In genomic region chr11:79047180-79047727, GRCm38 (mm10) we compare ENCODE assay signal across 12 mouse cellular contexts.
DNase-seq lines count a peak whose midpoint lies in the region; ATAC-seq lines count a peak whose summit lies in the region.
"Had no signal": no experiment of that assay in that cellular context is flagged by ENCODE, and none has a peak within 500 bp of the region (broad histone marks: within the 10 kb centered on the region; RNA-seq: fewer than 3 reads in every experiment).

No protein-coding gene starts in this region.

- H3K4me2 ChIP-seq in hindbrain, embryonic 11.5 days (replicated peaks; ENCODE audit: low read depth, low read length): no peak overlapping the region
- no peak overlapping the region for H3K4me2 ChIP-seq in hindbrain, embryonic 14.5 days (replicated peaks)
- no peak overlapping the region for H3K4me2 ChIP-seq in neural tube, embryonic 12.5 days (replicated peaks)
- H3K4me2 ChIP-seq in intestine, embryonic 15.5 days (replicated peaks): no peak overlapping the region
- no peak overlapping the region for H3K4me2 ChIP-seq in stomach, embryonic 14.5 days (replicated peaks; ENCODE audit: low read depth, low read length)

- DNase-seq in hindbrain, embryonic 11.5 days (ENCODE audit: low spot score): no peak
- DNase-seq in hindbrain, embryonic 14.5 days (ENCODE audit: low spot score): no peak
- DNase-seq in neural tube, embryonic 10.5 days (ENCODE audit: extremely low spot score, low spot score): no peak
- no peak for DNase-seq in adrenal gland, postnatal 10 days
- DNase-seq in left cerebral cortex, postnatal 10 days (ENCODE audit: extremely low spot score in 1 of 2, low spot score in 2 of 2): no peak
- DNase-seq: gastrocnemius, postnatal 25 days; layer of hippocampus, adult 9-11 months; liver, postnatal 0 days had no signal

- H3K36me3 ChIP-seq in hindbrain, embryonic 11.5 days (ENCODE audit: control insufficient read depth, insufficient read depth, low read length): no peaks in the 10 kb centered on the region
- H3K36me3 ChIP-seq in hindbrain, embryonic 14.5 days (replicated peaks; ENCODE audit: control insufficient read depth, insufficient read depth): peaks cover 3% of the 10 kb centered on the region; the same call in 1 of the 2 replicates
- H3K36me3 ChIP-seq in neural tube, embryonic 12.5 days: peaks cover 10% of the 10 kb centered on the region
- H3K36me3 ChIP-seq in intestine, embryonic 15.5 days: peaks cover 10% of the 10 kb centered on the region; the same call in 1 of the 2 replicates
- H3K36me3 ChIP-seq in stomach, embryonic 14.5 days (ENCODE audit: control insufficient read depth, insufficient read depth, low read length): no peaks in the 10 kb centered on the region

- H3K9ac ChIP-seq in hindbrain, embryonic 11.5 days (ENCODE audit: low read depth, low read length): no peak overlapping the region
- no peak overlapping the region for H3K9ac ChIP-seq in hindbrain, embryonic 14.5 days
- H3K9ac ChIP-seq in neural tube, embryonic 12.5 days: 0 out of 2 replicates have a peak overlapping the region, but pooled peaks have one; percentile 17
- H3K9ac ChIP-seq in intestine, embryonic 15.5 days: no peak overlapping the region
- no peak overlapping the region for H3K9ac ChIP-seq in stomach, embryonic 14.5 days (replicated peaks; ENCODE audit: low read depth, low read length)
- H3K9ac ChIP-seq: liver, postnatal 0 days had no signal

- ATAC-seq in hindbrain, embryonic 11.5 days (ENCODE audit: low FRiP score): no peak
- no peak for ATAC-seq in hindbrain, embryonic 14.5 days (ENCODE audit: low FRiP score)
- ATAC-seq in neural tube, embryonic 12.5 days (ENCODE audit: low FRiP score, low read depth): no peak
- ATAC-seq in intestine, embryonic 15.5 days: peak; percentile 31; the same call in 1 of the 2 replicates
- ATAC-seq in stomach, embryonic 14.5 days (ENCODE audit: insufficient number of reproducible peaks, insufficient read depth, low FRiP score, low read depth): no peak
- ATAC-seq: liver, postnatal 0 days had no signal

- 67% methylated on average over 11 of the region's 11 CpGs for WGBS in hindbrain, embryonic 11.5 days
- 67% methylated on average over 11 of the region's 11 CpGs for WGBS in hindbrain, embryonic 14.5 days
- WGBS in neural tube, embryonic 12.5 days: 70% methylated on average over 11 of the region's 11 CpGs
- 68% methylated on average over 11 of the region's 11 CpGs for WGBS in intestine, embryonic 15.5 days
- 63% methylated on average over 11 of the region's 11 CpGs for WGBS in stomach, embryonic 14.5 days

- peak overlapping the region; percentile 36; the same call in 1 of the 2 replicates for H3K27ac ChIP-seq in hindbrain, embryonic 11.5 days (ENCODE audit: low read depth, low read length)
- H3K27ac ChIP-seq in hindbrain, embryonic 14.5 days: no peak overlapping the region
- H3K27ac ChIP-seq in neural tube, embryonic 12.5 days: no peak overlapping the region
- H3K27ac ChIP-seq in intestine, embryonic 15.5 days: peak overlapping the region; percentile 32; the same call in 1 of the 2 replicates
- peak overlapping the region; percentile 48; the same call in 1 of the 2 replicates for H3K27ac ChIP-seq in stomach, embryonic 14.5 days (ENCODE audit: low read length)

- no peaks in the 10 kb centered on the region for H3K9me3 ChIP-seq in hindbrain, embryonic 11.5 days (ENCODE audit: control insufficient read depth, low read length)
- H3K9me3 ChIP-seq in hindbrain, embryonic 14.5 days (ENCODE audit: control insufficient read depth, low read length): no peaks in the 10 kb centered on the region
- H3K9me3 ChIP-seq in neural tube, embryonic 12.5 days: no peaks in the 10 kb centered on the region; the same call in 1 of the 2 replicates
- no peaks in the 10 kb centered on the region for H3K9me3 ChIP-seq in intestine, embryonic 15.5 days
- H3K9me3 ChIP-seq in stomach, embryonic 14.5 days (ENCODE audit: control insufficient read depth, low read depth, low read length): no peaks in the 10 kb centered on the region
- H3K9me3 ChIP-seq: G1E had no signal

- H3K27me3 ChIP-seq in hindbrain, embryonic 11.5 days (ENCODE audit: control insufficient read depth, insufficient read depth, low read length): no peaks in the 10 kb centered on the region
- H3K27me3 ChIP-seq in hindbrain, embryonic 14.5 days (ENCODE audit: control insufficient read depth, insufficient read depth, low read length): no peaks in the 10 kb centered on the region
- no peaks in the 10 kb centered on the region for H3K27me3 ChIP-seq in neural tube, embryonic 12.5 days (replicated peaks)
- no peaks in the 10 kb centered on the region for H3K27me3 ChIP-seq in intestine, embryonic 15.5 days (replicated peaks)
- no peaks in the 10 kb centered on the region for H3K27me3 ChIP-seq in stomach, embryonic 14.5 days (ENCODE audit: control insufficient read depth, insufficient read depth, low read length)

- no peaks in the 10 kb centered on the region; the same call in 1 of the 2 replicates for H3K4me1 ChIP-seq in hindbrain, embryonic 11.5 days (replicated peaks; ENCODE audit: control insufficient read depth, insufficient read depth, low read length)
- peaks cover 8% of the 10 kb centered on the region; the same call in 1 of the 2 replicates for H3K4me1 ChIP-seq in hindbrain, embryonic 14.5 days (replicated peaks; ENCODE audit: control insufficient read depth, insufficient read depth, low read length)
- H3K4me1 ChIP-seq in neural tube, embryonic 12.5 days: peaks cover 10% of the 10 kb centered on the region
- H3K4me1 ChIP-seq in intestine, embryonic 15.5 days (replicated peaks): peaks cover 8% of the 10 kb centered on the region; the same call in 1 of the 2 replicates
- peaks cover 7% of the 10 kb centered on the region; the same call in 1 of the 2 replicates for H3K4me1 ChIP-seq in stomach, embryonic 14.5 days (ENCODE audit: control insufficient read depth, insufficient read depth, low read length)

- no peak overlapping the region for H3K4me3 ChIP-seq in hindbrain, embryonic 11.5 days (ENCODE audit: low read depth, low read length)
- H3K4me3 ChIP-seq in hindbrain, embryonic 14.5 days (replicated peaks; ENCODE audit: low read length): no peak overlapping the region
- no peak overlapping the region for H3K4me3 ChIP-seq in neural tube, embryonic 12.5 days
- H3K4me3 ChIP-seq in intestine, embryonic 15.5 days (replicated peaks): no peak overlapping the region
- H3K4me3 ChIP-seq in stomach, embryonic 14.5 days (ENCODE audit: low read depth, low read length): no peak overlapping the region

- intact Hi-C loops in left cerebral cortex, postnatal 10 days (cut with DNase I): no loop called here

Comparison
In these comparisons a context has a peak if more than half of its experiments do, and no peak if none do; other contexts are left out.
1. H3K27ac ChIP-seq: peak in hindbrain, embryonic 11.5 days (single experiment), intestine, embryonic 15.5 days (single experiment) and stomach, embryonic 14.5 days (single experiment); none in hindbrain, embryonic 14.5 days (single experiment) and neural tube, embryonic 12.5 days (single experiment).